ENCODE assay signal across 8 mouse cellular contexts in genomic region chr5:4496132-4496906, GRCm38 (mm10).
DNase-seq lines count a peak whose midpoint lies in the region; ATAC-seq and TF ChIP-seq lines count a peak whose summit lies in the region.

No protein-coding gene starts in this region.

- ATAC-seq in heart, embryonic 12.5 days (ENCODE audit: insufficient number of reproducible peaks, low FRiP score): no peak
- peak; percentile 62 for ATAC-seq in lung, embryonic 16.5 days (ENCODE audit: low read depth)

- TF ChIP-seq POLR2A in embryonic fibroblast, embryonic 13.5 days (IDR thresholded peaks at IDR 0.05; ENCODE audit: low read depth, low read length): no peak

- WGBS in heart, embryonic 12.5 days: 28% methylated on average over 20 of the region's 20 CpGs
- WGBS in lung, embryonic 16.5 days: 7% methylated on average over 20 of the region's 20 CpGs

- peaks cover 8% of the 10 kb centered on the region for H3K4me1 ChIP-seq in embryonic fibroblast, embryonic 13.5 days (ENCODE audit: control insufficient read depth, insufficient read depth, low read length)
- H3K4me1 ChIP-seq in heart, embryonic 12.5 days (replicated peaks): peaks cover 38% of the 10 kb centered on the region
- peaks cover 35% of the 10 kb centered on the region for H3K4me1 ChIP-seq in lung, embryonic 16.5 days (replicated peaks; ENCODE audit: control insufficient read depth, insufficient read depth, low read length)

- H3K27ac ChIP-seq in embryonic fibroblast, embryonic 13.5 days (ENCODE audit: insufficient read depth, low read length): peak overlapping the region; percentile 1; the same call in 1 of the 2 replicates
- no peak overlapping the region for H3K27ac ChIP-seq in heart, embryonic 12.5 days (ENCODE audit: poor library complexity, severe bottlenecking)
- peak overlapping the region; percentile 61 for H3K27ac ChIP-seq in lung, embryonic 16.5 days (ENCODE audit: low read length)

- no peaks in the 10 kb centered on the region for H3K36me3 ChIP-seq in heart, embryonic 12.5 days
- H3K36me3 ChIP-seq in lung, embryonic 16.5 days (ENCODE audit: control insufficient read depth, insufficient read depth, low read length): no peaks in the 10 kb centered on the region

- H3K4me3 ChIP-seq in embryonic fibroblast, embryonic 13.5 days (ENCODE audit: insufficient read depth, low read length): no peak overlapping the region
- H3K4me3 ChIP-seq in heart, embryonic 12.5 days: no peak overlapping the region
- peak overlapping the region; percentile 19; the same call in 1 of the 2 replicates for H3K4me3 ChIP-seq in lung, embryonic 16.5 days (ENCODE audit: low read length)

- peak; percentile 65 for DNase-seq in ovary, postnatal 36 days (ENCODE audit: low spot score)
- no peak for DNase-seq in ovary, postnatal 10 days (ENCODE audit: low spot score)
- peak; percentile 44 for DNase-seq in kidney, postnatal 10 days
- DNase-seq in right cerebral cortex, postnatal 4 days: peak; percentile 27
- no peak for DNase-seq in spleen, adult 12 weeks (ENCODE audit: low spot score)

- no peak overlapping the region for H3K9ac ChIP-seq in heart, embryonic 12.5 days
- H3K9ac ChIP-seq in lung, embryonic 16.5 days (ENCODE audit: low read length): peak overlapping the region; percentile 44

- H3K27me3 ChIP-seq in heart, embryonic 12.5 days (replicated peaks): no peaks in the 10 kb centered on the region
- H3K27me3 ChIP-seq in lung, embryonic 16.5 days (ENCODE audit: control insufficient read depth, insufficient read depth, low read depth, low read length): no peaks in the 10 kb centered on the region

- TF ChIP-seq CTCF in embryonic fibroblast, embryonic 13.5 days (IDR thresholded peaks at IDR 0.05; ENCODE audit: borderline replicate concordance, insufficient read depth, low read length): no peak

- peak overlapping the region; percentile 38 for H3K4me2 ChIP-seq in heart, embryonic 12.5 days
- H3K4me2 ChIP-seq in lung, embryonic 16.5 days (ENCODE audit: low read depth, low read length): peak overlapping the region; percentile 55

- no peaks in the 10 kb centered on the region for H3K9me3 ChIP-seq in heart, embryonic 12.5 days (replicated peaks)
- H3K9me3 ChIP-seq in lung, embryonic 16.5 days (ENCODE audit: control insufficient read depth, low read length): no peaks in the 10 kb centered on the region

Comparison
In these comparisons a context has a peak if more than half of its experiments do, and no peak if none do; other contexts are left out.
1. DNase-seq: peak in ovary, postnatal 36 days (single experiment), kidney, postnatal 10 days (single experiment) and right cerebral cortex, postnatal 4 days (single experiment); none in ovary, postnatal 10 days (single experiment) and spleen, adult 12 weeks (single experiment).